Mouse (Mus musculus): ENCODE measurements at regions not wholly inside any gene's neighbourhood (a gene's known extent, or its start where the extent isn't known, plus 50 kb on each side); places are given as distances from the start of the nearest gene placed in this dataset.

- DNase-seq (ENCODE audit: low spot score) = peak; percentile 76
Measured at GRCm38 (mm10) chr1:146106882-146107281, 387.7 kb upstream of the Brinp3 start.

All from embryo, embryonic 10 days (tissue).